Mouse (Mus musculus): Measurements from ENCODE around the gene Golga7b.

DNA sequence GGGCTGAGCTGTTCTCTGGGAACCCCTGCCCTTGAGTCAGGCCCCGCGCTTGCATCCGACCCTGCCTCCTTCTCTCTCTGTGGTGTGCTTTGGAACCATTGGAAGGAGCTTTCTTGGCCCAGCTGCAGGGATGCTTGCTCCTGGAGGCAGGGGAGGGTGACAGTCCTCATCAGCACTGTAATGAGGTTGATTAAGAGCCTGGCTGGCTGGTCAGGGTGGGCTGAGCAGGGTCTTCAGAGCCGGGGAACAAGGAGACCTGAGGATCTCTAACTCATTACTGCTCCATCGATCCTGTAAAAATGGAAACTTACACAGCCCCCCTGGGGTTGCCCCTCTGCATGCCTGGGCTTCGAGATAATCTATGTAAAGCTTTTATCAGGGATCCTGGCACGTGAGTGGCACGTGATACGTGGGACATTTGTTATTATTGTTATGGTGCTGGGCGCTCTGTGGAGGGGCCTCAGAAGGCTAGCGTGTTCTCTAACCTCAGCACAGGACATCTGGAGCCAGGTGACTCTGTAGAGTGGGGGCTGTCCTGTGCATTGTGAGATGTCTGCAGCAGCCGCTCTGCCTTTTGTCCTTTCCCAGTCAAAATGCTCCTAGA lies 55.9 kb downstream of the Golga7b start:
- TF ChIP-seq CTCF (IDR thresholded peaks at IDR 0.05; ENCODE audit: extremely low read depth, insufficient read depth, low read length) (no peak), POLR2A (IDR thresholded peaks at IDR 0.05; ENCODE audit: extremely low read depth, insufficient read depth, low read length) (no peak)

Data from cortical plate, adult 2 months (tissue).